Mouse (Mus musculus) thymus, postnatal 14 days (tissue): ENCODE data around the gene Uqcc1.

ENCODE experiments used
- DNase-seq: peaks from one replicate; pipeline ENCODE4 v3.0.0; 2021

The Uqcc1 gene

GRCm38 (mm10) chr2:155811821-155812396 is 118.2 kb downstream of the Uqcc1 start:
- peak; percentile 80 for DNase-seq

GRCm38 (mm10) chr2:155809620-155810019 is 120.5 kb downstream of the Uqcc1 start:
- DNase-seq, result no peak

- DNase-seq, result no peak
Observed at GRCm38 (mm10) chr2:155807408-155807807, 122.7 kb downstream of the Uqcc1 start.

DNA sequence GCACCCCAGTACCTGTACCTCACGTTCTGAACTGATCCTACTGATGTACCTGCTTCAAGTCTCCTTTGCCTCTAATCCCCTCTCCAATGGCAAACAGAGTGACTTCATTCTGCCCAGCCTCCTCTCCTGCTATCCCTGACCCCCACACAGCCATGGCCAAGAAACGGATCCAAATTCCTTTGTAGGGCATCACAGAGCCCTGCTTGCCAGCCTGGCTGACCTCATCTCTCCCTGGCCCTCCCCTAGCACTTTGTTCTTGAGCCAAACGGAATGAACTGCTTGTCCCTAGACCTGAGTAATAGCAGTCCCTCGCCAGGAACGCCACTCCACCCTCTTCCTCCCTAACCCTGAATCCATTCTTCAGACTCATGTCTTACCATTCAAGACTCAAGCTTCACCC is 123.6 kb downstream of the Uqcc1 start:
- no peak for DNase-seq

- no peak for DNase-seq
Observed at GRCm38 (mm10) chr2:155805925-155806255, 124.2 kb downstream of the Uqcc1 start.

- DNase-seq, result no peak
Observed at GRCm38 (mm10) chr2:155805231-155805924, 124.7 kb downstream of the Uqcc1 start.

DNA sequence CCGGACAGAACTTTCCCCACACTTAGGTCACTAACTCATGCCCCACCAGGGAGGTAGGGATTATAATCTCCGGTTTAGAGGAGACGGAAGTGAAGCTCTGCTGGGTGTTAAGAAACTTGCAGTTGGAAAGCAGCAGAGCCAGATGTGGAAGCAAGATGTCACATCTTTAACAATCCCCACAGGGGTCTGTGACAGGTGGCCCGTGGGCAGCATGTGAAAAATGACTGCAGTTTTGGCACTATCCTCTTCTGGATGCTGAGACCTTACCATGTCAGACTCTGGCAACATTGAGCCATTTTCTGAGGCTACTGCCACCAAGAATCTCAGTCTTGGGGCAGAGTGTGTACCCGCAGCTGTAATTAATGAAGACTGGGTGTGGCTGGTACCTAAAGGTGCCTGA is 126.1 kb downstream of the Uqcc1 start:
- DNase-seq, result no peak

DNA sequence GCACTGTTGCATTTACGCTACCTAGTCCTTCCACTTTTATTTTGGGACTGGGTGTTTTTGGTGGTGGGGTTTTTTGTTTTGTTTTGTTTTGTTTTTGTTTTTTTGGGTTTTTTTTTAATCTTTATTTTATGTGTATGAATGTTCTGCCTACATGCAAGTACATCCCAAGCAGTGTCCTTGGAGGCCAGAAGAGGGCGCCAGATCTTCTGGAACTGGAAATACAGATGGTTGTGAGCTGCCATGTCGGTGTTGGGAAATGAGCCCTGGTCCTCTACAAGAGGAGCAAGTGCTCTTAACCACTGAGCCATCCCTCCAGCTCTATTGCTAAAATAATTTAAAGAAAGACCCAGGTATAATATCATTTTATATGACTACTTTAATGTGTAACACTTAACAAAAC is 127.3 kb downstream of the Uqcc1 start:
- peak; percentile 28 for DNase-seq

- no peak for DNase-seq
Observed at GRCm38 (mm10) chr2:155798613-155799012, 131.5 kb downstream of the Uqcc1 start.
